Mouse (Mus musculus) testis, adult 2 months (tissue): ENCODE results near the gene Mecp2.

Experiments used
- CTCF ChIP-seq: fragments of 200-500 bp; IDR thresholded peaks from 2 replicates; pipeline ENCODE4 v1.5.1; 2012; ENCODE audit warnings: low read depth, mild to moderate bottlenecking, inconsistent platforms, low read length, moderate library complexity; ENCODE audit not compliant: control insufficient read depth, insufficient read depth, insufficient replicate concordance
- POLR2A ChIP-seq: fragments of 200-500 bp; IDR thresholded peaks from 2 replicates; pipeline ENCODE4 v1.6.1; 2012; ENCODE audit warnings: low read depth, mild to moderate bottlenecking, inconsistent platforms, low read length, moderate library complexity; ENCODE audit not compliant: control insufficient read depth

- TF ChIP-seq POLR2A (no peak), CTCF (no peak)
Measured at GRCm38 (mm10) chrX:74014597-74014996, 120.6 kb downstream of the Mecp2 start.
